Mouse (Mus musculus) erythroblast, embryonic 14.5 days (primary cell): ENCODE data around the gene Pkib. TPM values are rescaled to one million over a fixed set of nuclear protein-coding genes. Genes with fewer than 3 reads are reported as not detected.

Source experiments
- H3K27me3 ChIP-seq: 2 replicates; pipeline ENCODE4 v1.6.1; 2012; ENCODE audit warnings: inconsistent platforms; ENCODE audit not compliant: control insufficient read depth
- H3K36me3 ChIP-seq: 2 replicates; pipeline ENCODE4 v1.6.1; 2012; ENCODE audit warnings: mild to moderate bottlenecking, inconsistent platforms; ENCODE audit not compliant: control insufficient read depth
- H3K4me1 ChIP-seq: 2 replicates; pipeline ENCODE4 v1.6.1; 2012; ENCODE audit warnings: inconsistent platforms; ENCODE audit not compliant: control insufficient read depth
- H3K4me3 ChIP-seq: replicated peaks from 2 replicates; pipeline ENCODE3; 2012; ENCODE audit warnings: moderate library complexity, mild to moderate bottlenecking, inconsistent platforms
- H3K9me3 ChIP-seq: 2 replicates; pipeline ENCODE4 v1.6.1; 2012; ENCODE audit warnings: low read length, inconsistent platforms, mixed read lengths; ENCODE audit not compliant: control insufficient read depth
- GATA1 ChIP-seq: IDR thresholded peaks from 2 replicates; pipeline ENCODE4 v1.6.1; 2012; ENCODE audit warnings: low read length, inconsistent platforms, mixed read lengths
- TAL1 ChIP-seq: IDR thresholded peaks from 3 replicates; pipeline ENCODE4 v1.6.1; 2012; ENCODE audit warnings: low read length, inconsistent platforms, mixed read lengths
- polyA plus RNA-seq: library from polyadenylated mRNA; stranded (reverse); fragments of >175 nt; gene quantifications from 2 replicates; pipeline ENCODE4 v1.2.3, GENCODE M21; 2012

Pkib gene
- polyA plus RNA-seq, 1 experiment = not detected

DNA sequence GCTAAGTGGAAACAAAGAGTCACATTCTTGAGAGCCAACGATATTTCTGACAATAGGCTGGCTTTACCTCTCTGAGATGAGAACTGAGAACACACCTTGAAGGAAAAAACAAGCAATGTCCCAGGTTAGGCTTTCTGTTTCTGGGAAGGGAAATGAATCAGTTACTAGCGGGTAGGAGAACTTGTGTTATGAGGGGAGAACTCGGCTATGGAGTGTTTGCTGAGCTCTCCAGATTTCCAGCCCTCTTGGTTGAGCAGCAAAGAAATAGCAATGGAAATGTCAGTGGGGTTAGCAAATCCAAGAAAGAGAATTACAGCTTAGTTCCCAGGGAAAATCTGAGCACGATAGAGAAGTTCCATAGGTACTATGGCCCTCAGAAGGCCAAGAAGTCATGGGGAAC, 70.5 kb downstream of the Pkib start:
- Histone ChIP-seq H3K9me3 (no peaks in the 10 kb centered on the region), H3K4me3 (no peak overlapping the region), H3K4me1 (no peaks in the 10 kb centered on the region), H3K36me3 (no peaks in the 10 kb centered on the region), H3K27me3 (no peaks in the 10 kb centered on the region)
- TF ChIP-seq TAL1 (no peak), GATA1 (no peak)

DNA sequence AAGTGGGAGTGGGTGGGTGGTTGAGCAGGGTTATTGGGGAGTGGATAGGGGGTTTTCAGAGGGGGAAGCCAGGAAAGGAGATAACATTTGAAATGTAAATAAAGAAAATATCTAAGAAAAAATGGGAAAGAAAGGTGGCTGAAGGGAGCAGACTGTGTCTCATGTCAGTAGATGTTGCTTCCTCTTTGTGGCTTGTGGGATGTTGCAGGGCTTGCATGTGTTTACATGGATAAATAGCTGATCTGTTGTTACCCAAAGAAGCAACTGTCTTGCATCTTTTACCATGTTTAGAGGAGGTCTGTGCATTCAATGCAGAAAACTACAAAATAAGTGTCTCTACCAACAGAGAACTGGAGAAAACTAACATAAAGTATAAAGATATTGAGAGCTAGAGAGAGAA, 89.3 kb downstream of the Pkib start:
- H3K36me3 ChIP-seq = no peaks in the 10 kb centered on the region
- H3K9me3 ChIP-seq = no peaks in the 10 kb centered on the region
- TF ChIP-seq GATA1 (no peak), TAL1 (no peak)
- no peak overlapping the region for H3K4me3 ChIP-seq
- no peaks in the 10 kb centered on the region for H3K4me1 ChIP-seq
- no peaks in the 10 kb centered on the region for H3K27me3 ChIP-seq

DNA sequence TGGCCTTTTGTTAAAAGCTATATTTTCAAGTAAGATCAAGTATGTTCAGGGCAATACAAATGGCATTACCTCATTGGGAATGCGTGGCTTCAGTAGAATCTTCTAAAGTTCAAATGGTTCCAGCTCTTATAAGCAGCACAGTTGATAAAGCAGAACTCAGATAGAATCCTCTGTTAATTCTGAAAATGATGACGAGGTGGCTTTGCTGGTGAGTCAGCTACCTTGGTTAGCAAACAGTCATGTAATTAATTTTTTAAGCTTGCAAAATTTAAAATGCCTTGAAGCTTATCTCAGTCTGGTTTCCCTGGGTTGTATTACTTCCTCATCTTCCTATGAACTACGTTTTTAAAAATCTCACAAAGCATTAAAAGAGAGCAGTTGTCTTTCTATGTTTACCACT, 90.6 kb downstream of the Pkib start:
- TF ChIP-seq GATA1 (no peak), TAL1 (no peak)

DNA sequence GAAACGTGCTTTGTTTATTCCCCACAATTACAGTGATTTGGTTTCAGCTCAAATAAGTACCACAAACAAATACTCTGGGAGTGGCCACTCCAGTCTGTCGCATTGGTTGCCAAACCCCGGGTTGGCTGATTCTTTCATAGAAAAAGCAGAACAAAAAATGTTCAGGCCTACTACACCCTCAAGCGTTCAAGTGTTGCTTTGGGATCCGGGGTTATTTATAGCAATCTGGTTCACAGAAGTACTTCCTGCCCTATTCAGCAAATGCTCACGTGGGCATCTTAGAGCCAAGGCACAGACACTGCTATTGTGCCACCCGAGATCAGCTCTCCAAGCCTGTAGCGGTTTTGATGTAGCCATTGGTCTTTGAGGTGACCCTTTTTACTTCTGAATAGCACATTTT, 95.9 kb downstream of the Pkib start:
- no peaks in the 10 kb centered on the region for H3K27me3 ChIP-seq
- TF ChIP-seq TAL1 (no peak), GATA1 (no peak)
- H3K36me3 ChIP-seq = no peaks in the 10 kb centered on the region
- no peaks in the 10 kb centered on the region for H3K4me1 ChIP-seq
- no peaks in the 10 kb centered on the region for H3K9me3 ChIP-seq
- H3K4me3 ChIP-seq = no peak overlapping the region

More for the DNA sequence above, 90.6 kb downstream of the Pkib start:
- no peaks in the 10 kb centered on the region for H3K4me1 ChIP-seq
- no peak overlapping the region for H3K4me3 ChIP-seq
- no peaks in the 10 kb centered on the region for H3K9me3 ChIP-seq
- H3K36me3 ChIP-seq = no peaks in the 10 kb centered on the region
- H3K27me3 ChIP-seq = no peaks in the 10 kb centered on the region

DNA sequence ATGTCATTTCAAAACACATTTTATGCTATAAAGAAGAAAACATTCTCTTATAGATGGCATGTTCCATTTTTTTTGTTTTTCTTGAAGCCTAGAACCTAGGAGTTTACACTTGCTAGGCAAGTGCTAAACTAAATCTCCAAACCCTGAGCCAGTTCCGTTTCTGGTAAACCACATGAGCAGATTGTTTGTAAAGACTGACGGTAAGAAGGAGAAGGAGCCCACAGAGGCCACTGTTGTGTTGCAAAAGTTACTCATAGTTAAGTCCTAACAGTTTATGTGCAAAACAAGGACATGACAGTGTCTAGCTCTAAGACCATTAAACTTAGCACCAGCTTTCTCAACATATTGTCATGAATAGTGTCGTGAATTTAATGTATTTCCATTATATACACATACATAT, 99.9 kb downstream of the Pkib start:
- Histone ChIP-seq H3K9me3 (no peaks in the 10 kb centered on the region), H3K4me3 (no peak overlapping the region), H3K36me3 (no peaks in the 10 kb centered on the region), H3K27me3 (no peaks in the 10 kb centered on the region), H3K4me1 (no peaks in the 10 kb centered on the region)
- TF ChIP-seq TAL1 = no peak
- no peak for TF ChIP-seq GATA1

DNA sequence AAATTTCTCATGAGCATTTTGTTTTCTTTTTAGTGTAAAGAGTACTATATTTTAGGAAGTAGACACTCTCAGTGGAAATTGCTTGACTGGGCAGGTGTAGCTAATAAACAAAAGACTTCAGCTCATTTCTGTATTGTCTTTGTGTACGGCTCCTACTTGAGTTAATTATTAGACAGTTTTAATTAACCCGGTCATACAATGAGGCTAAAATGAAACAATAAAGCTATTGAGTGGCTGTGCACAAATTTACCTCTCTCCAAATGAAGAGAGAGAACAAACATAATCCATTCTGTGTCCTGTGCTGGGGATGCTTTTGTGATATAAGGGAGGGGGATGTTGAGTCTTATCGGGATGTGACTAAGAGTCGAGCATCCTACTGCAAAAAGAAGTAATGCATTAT, 109.0 kb downstream of the Pkib start:
- Histone ChIP-seq H3K4me3 (no peak overlapping the region), H3K27me3 (no peaks in the 10 kb centered on the region), H3K9me3 (no peaks in the 10 kb centered on the region), H3K36me3 (no peaks in the 10 kb centered on the region), H3K4me1 (no peaks in the 10 kb centered on the region)
- TF ChIP-seq GATA1 (no peak), TAL1 (no peak)

DNA sequence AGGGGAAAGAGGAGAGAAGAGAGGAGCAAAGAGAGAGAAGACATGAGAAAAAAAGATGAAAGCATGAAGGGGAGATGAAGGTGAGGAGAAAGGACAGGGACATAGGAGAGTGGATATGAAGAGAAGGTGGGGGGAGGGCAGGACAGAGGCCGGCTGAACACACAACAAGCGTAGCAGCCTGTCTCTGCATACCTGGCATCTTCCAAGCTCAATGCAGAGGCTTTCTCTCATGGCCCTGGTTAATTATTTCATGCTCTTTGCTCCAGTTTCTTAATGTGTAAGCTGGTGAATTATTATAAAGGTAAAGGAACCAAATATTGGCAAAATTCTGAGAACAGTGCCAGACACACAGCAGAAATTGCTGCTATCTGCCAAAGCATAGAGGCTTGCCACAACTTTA, 109.6 kb downstream of the Pkib start:
- H3K9me3 ChIP-seq = no peaks in the 10 kb centered on the region
- H3K36me3 ChIP-seq = no peaks in the 10 kb centered on the region
- no peaks in the 10 kb centered on the region for H3K4me1 ChIP-seq
- no peak for TF ChIP-seq TAL1
- TF ChIP-seq GATA1 = no peak
- H3K27me3 ChIP-seq = no peaks in the 10 kb centered on the region
- H3K4me3 ChIP-seq = no peak overlapping the region

DNA sequence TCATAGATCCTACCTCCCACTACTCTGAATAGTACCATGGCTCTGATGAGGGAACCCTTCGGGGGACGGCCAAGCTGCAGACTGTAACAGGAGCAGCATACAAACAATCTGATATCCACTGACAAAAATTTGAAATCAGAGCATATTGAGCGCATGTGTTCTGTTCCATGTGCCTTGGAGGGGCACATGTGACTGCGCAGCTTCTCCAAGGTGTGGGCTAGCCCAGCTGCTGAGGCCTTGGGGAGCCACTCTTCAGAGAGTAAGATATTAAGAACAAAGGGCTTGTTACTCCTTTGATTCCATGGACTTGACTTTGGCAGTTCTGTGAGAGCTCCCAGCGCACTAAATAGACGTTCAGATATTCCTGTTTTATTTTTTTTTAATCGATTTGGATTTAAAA, 111.3 kb downstream of the Pkib start:
- no peak for TF ChIP-seq GATA1
- TF ChIP-seq TAL1 = no peak
- Histone ChIP-seq H3K4me3 (no peak overlapping the region), H3K4me1 (no peaks in the 10 kb centered on the region), H3K36me3 (no peaks in the 10 kb centered on the region), H3K9me3 (no peaks in the 10 kb centered on the region), H3K27me3 (no peaks in the 10 kb centered on the region)

DNA sequence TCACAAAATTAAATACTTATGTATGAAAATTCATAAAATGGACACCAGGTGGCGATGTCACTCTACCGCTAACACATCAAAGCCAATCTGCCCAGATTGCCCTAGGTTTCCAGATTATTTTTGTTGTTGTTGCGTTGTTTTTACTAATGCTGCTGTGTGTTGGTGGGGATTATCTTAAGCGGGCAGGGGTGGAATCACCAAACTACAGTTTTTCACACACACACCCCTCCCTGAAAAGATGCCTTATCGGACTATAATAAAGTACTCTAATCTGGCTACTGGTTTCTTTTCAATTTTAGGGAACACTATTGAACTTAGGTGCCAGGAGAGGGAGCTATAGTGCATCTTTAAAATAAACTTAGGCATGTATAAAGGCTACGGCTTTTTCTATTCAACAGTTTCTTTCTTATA, 111.8 kb downstream of the Pkib start:
- Histone ChIP-seq H3K4me1 (no peaks in the 10 kb centered on the region), H3K9me3 (no peaks in the 10 kb centered on the region), H3K27me3 (no peaks in the 10 kb centered on the region), H3K4me3 (no peak overlapping the region), H3K36me3 (no peaks in the 10 kb centered on the region)
- no peak for TF ChIP-seq GATA1
- TF ChIP-seq TAL1 = no peak

DNA sequence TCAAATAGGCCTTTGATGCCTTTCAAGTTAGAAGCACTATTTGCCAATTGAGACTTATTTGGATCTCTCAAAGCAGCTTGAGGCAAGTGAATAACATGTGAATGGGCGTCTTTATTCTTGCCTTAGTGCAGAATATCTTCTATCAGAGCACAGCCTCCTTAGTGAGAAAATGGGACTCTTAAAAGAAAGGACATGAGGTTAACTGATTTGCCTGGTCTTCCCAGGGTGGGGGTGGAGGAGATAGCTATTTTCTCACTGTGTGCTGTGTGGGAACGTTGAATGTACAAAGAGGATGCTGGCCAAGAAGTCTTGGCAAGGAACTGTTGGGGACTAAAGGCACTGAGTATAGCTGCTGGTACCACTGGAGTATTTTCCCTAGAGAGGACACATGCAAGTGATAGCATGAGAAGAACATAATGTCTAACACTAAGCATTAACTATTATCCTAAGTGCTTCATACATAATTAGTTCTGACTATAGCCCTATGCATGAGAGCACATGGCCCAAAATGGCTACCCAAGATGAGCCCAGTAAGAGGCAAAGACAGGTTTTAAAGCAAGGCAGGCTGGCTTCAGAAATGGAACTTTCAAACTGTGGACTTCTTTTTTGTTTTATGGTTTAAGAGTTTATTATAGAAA, 112.5 kb downstream of the Pkib start:
- Histone ChIP-seq H3K27me3 (no peaks in the 10 kb centered on the region), H3K36me3 (no peaks in the 10 kb centered on the region), H3K4me3 (no peak overlapping the region), H3K4me1 (no peaks in the 10 kb centered on the region), H3K9me3 (no peaks in the 10 kb centered on the region)
- TF ChIP-seq GATA1 = no peak
